Mouse (Mus musculus) limb, embryonic 11.5 days (tissue): Measurements from ENCODE around the gene Tectb. TPM values are rescaled to one million over a fixed set of nuclear protein-coding genes. Genes with fewer than 3 reads are reported as not detected.

Experiments used
- ATAC-seq: fragments of 200-750 bp; cut with Nextera tagmentation; 2 replicates; pipeline ENCODE4 v1.8.0; 2017; ENCODE audit warnings: low read depth; ENCODE audit not compliant: insufficient number of reproducible peaks, low FRiP score, low TSS enrichment
- DNase-seq: peaks from one replicate; pipeline ENCODE4 v3.0.0-alpha.2; 2015; ENCODE audit warnings: low spot score
- H3K27ac ChIP-seq: fragments of 300-500 bp; sonication (generic); replicated peaks from 2 replicates; pipeline ENCODE4 v1.5.1; 2014; ENCODE audit warnings: low read depth, mild to moderate bottlenecking, low read length
- H3K27me3 ChIP-seq: fragments of 300-500 bp; sonication (generic); 2 replicates; pipeline ENCODE4 v1.6.1; 2014; ENCODE audit warnings: mild to moderate bottlenecking, low read length, mixed read lengths; ENCODE audit not compliant: control insufficient read depth, insufficient read depth
- H3K36me3 ChIP-seq: fragments of 300-500 bp; sonication (generic); 2 replicates; pipeline ENCODE4 v1.6.1; 2014; ENCODE audit warnings: mild to moderate bottlenecking, low read length, moderate library complexity, mixed read lengths; ENCODE audit not compliant: control insufficient read depth, insufficient read depth
- H3K4me1 ChIP-seq: fragments of 300-500 bp; sonication (generic); 2 replicates; pipeline ENCODE4 v1.6.1; 2014; ENCODE audit warnings: low read length, mixed read lengths; ENCODE audit not compliant: control insufficient read depth, insufficient read depth
- H3K4me2 ChIP-seq: fragments of 300-500 bp; sonication (generic); 2 replicates; pipeline ENCODE4 v1.6.1; 2014; ENCODE audit warnings: low read depth, mild to moderate bottlenecking, moderate library complexity; ENCODE audit not compliant: severe bottlenecking
- H3K4me3 ChIP-seq: fragments of 300-500 bp; sonication (generic); 2 replicates; pipeline ENCODE4 v1.5.1; 2014; ENCODE audit warnings: low read depth, low read length
- H3K9ac ChIP-seq: fragments of 300-500 bp; sonication (generic); 2 replicates; pipeline ENCODE4 v1.6.1; 2014; ENCODE audit warnings: mild to moderate bottlenecking, low read length
- H3K9me3 ChIP-seq: fragments of 300-500 bp; sonication (generic); 2 replicates; pipeline ENCODE4 v1.6.1; 2016; ENCODE audit warnings: low read length; ENCODE audit not compliant: control insufficient read depth
- WGBS: fragments of 180-500 bp; shearing (Covaris S2); extraction: QIAGEN DNeasy Blood & Tissue Kit; methylation state at CpG from one replicate; pipeline ENCODE4 v1.1.7; 2014; 5-methylcytosine and 5-hydroxymethylcytosine counted together
- polyA plus RNA-seq: library from polyadenylated mRNA; unstranded; fragments of >200 nt; fragmentation: Nextera tagmentation; extraction: Ambion mirVana; gene quantifications from 2 replicates; pipeline ENCODE4 v1.2.1, GENCODE M21; 2014

The Tectb gene
- polyA plus RNA-seq, 1 experiment from 2014 or later: not detected

DNA sequence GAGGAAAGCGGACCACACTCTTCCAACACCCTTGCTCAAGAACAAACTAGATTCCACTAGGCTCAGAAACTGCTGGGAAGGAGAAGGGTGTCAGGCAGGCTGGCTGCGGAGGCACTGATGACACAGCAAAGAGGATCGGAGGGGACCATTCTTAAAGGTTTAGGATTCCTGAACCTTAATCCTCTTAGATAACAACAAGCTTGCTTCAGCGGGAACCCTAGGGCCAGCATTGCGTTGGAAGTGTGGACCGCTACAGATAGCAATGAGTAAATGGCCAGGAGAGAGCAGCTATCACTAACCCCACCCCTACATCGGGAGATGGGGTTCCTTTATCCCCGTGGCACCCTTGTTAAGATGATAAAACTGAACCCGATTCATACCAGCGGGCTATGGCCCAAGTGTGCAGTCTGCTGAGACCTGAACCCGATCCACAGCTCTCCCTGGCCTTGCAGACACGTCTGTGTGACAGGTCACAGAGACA is 38.2 kb downstream of the Tectb start:
- ATAC-seq: no peak
- no peaks in the 10 kb centered on the region for H3K36me3 ChIP-seq
- H3K4me2 ChIP-seq: peak overlapping the region; percentile 40
- no peak overlapping the region for H3K4me3 ChIP-seq
- H3K9ac ChIP-seq: no peak overlapping the region
- H3K9me3 ChIP-seq: no peaks in the 10 kb centered on the region
- no peak for DNase-seq
- no peaks in the 10 kb centered on the region for H3K27me3 ChIP-seq
- 28% methylated on average over 12 of the region's 12 CpGs for WGBS
- H3K27ac ChIP-seq: no peak overlapping the region
- H3K4me1 ChIP-seq: 0 out of 2 replicates have a peak, but pooled peaks cover 4% of the 10 kb centered on the region

DNA sequence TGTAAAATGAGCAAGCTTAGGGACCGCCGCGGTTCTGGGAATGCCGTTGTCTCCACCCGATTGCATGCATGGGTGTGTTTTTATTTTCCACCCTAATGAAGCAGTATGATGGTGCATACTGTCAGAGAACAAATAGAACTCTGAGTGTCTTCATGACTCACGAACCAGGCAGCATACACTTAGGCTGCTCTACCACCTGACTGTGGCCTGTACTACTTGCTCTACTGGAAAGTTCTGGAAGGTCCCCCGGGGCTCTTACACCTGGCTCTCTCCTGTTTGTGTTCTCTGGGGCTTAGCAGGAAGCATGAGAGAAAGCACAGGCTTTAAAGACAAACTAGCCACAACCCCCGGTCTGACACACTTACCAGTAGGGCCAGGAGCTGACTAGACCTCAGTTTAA is 38.8 kb downstream of the Tectb start:
- no peak overlapping the region for H3K9ac ChIP-seq
- ATAC-seq: no peak

DNA sequence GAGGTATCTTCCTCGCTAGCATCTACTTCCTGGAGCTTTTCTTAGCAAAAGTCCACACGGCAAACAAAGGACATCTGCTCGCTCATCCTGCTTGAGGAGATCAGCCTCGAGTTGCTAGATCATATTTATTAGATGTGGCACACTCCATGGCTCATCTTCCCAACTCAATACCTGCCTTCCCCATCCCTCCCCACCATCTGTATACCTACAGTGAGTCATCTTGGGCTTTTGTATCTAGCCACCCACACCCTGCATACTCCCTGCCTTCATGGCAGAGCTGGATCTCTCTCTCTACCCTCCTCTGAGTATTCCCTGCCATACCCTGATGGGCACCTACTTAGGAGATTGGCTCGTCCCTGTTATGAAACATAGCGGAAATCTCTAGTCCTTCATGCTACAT is 40.7 kb downstream of the Tectb start:
- no peak for ATAC-seq
- Histone ChIP-seq H3K27ac (no peak overlapping the region), H3K4me3 (no peak overlapping the region), H3K9ac (no peak overlapping the region), H3K36me3 (no peaks in the 10 kb centered on the region), H3K27me3 (no peaks in the 10 kb centered on the region), H3K4me2 (no peak overlapping the region), H3K9me3 (no peaks in the 10 kb centered on the region), H3K4me1 (0 out of 2 replicates have a peak, but pooled peaks cover 4% of the 10 kb centered on the region)
- DNase-seq: no peak
- WGBS: 94% methylated on average over 6 of the region's 6 CpGs

More for the DNA sequence above, 38.8 kb downstream of the Tectb start:
- Histone ChIP-seq H3K36me3 (no peaks in the 10 kb centered on the region), H3K4me2 (no peak overlapping the region), H3K9me3 (no peaks in the 10 kb centered on the region), H3K4me1 (0 out of 2 replicates have a peak, but pooled peaks cover 4% of the 10 kb centered on the region), H3K4me3 (no peak overlapping the region), H3K27ac (no peak overlapping the region), H3K27me3 (no peaks in the 10 kb centered on the region)
- whole genome bisulfite sequencing: 81% methylated on average over 8 of the region's 8 CpGs
- DNase-seq: no peak

DNA sequence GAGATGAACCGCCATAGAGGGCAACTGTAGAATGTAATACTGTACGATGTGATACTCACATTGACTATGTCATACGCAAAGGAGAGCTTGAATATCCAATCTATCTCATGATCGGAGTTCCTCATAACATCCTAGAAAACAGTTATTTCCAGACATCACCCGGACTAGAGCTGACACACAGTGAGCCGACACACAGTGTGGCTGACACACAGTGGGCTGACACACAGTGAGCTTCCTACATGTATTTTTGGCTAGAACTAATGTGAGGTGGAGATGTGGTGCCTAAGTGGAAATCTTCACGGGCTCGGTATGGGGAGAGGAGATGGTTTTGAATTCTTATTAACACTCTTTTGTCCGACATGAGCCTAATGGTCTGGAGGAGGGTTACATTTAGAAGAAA is 41.7 kb downstream of the Tectb start:
- Histone ChIP-seq H3K9ac (no peak overlapping the region), H3K36me3 (no peaks in the 10 kb centered on the region), H3K4me3 (no peak overlapping the region), H3K4me2 (no peak overlapping the region), H3K4me1 (0 out of 2 replicates have a peak, but pooled peaks cover 4% of the 10 kb centered on the region), H3K27me3 (no peaks in the 10 kb centered on the region), H3K9me3 (no peaks in the 10 kb centered on the region), H3K27ac (no peak overlapping the region)
- ATAC-seq (no peak), DNase-seq (no peak)
- WGBS: 87% methylated on average over 9 of the region's 9 CpGs

- no peaks in the 10 kb centered on the region for H3K9me3 ChIP-seq
- ATAC-seq: no peak
- WGBS: 76% methylated on average over 5 of the region's 5 CpGs
- H3K27ac ChIP-seq: no peak overlapping the region
- no peaks in the 10 kb centered on the region for H3K4me1 ChIP-seq
- DNase-seq: no peak
- no peaks in the 10 kb centered on the region for H3K27me3 ChIP-seq
- H3K4me3 ChIP-seq: no peak overlapping the region
- H3K4me2 ChIP-seq: no peak overlapping the region
- H3K36me3 ChIP-seq: no peaks in the 10 kb centered on the region
- H3K9ac ChIP-seq: no peak overlapping the region
These were observed 46.1 kb downstream of the Tectb start for GRCm38 (mm10) chr19:55226621-55227020.

- Histone ChIP-seq H3K27ac (no peak overlapping the region), H3K36me3 (no peaks in the 10 kb centered on the region), H3K4me2 (no peak overlapping the region), H3K9me3 (no peaks in the 10 kb centered on the region), H3K9ac (no peak overlapping the region), H3K27me3 (no peaks in the 10 kb centered on the region), H3K4me3 (no peak overlapping the region), H3K4me1 (no peaks in the 10 kb centered on the region)
- ATAC-seq: no peak
- no peak for DNase-seq
- 81% methylated on average over 7 of the region's 7 CpGs for WGBS
These were observed 46.6 kb downstream of the Tectb start for GRCm38 (mm10) chr19:55227135-55227534.

GRCm38 (mm10) chr19:55231081-55231480 is 50.5 kb downstream of the Tectb start:
- Histone ChIP-seq H3K27ac (no peak overlapping the region), H3K4me1 (no peaks in the 10 kb centered on the region), H3K9me3 (no peaks in the 10 kb centered on the region), H3K9ac (no peak overlapping the region), H3K4me2 (no peak overlapping the region), H3K27me3 (no peaks in the 10 kb centered on the region), H3K4me3 (no peak overlapping the region), H3K36me3 (no peaks in the 10 kb centered on the region)
- ATAC-seq (no peak), DNase-seq (no peak)
- 87% methylated on average over 10 of the region's 10 CpGs for whole genome bisulfite sequencing

DNA sequence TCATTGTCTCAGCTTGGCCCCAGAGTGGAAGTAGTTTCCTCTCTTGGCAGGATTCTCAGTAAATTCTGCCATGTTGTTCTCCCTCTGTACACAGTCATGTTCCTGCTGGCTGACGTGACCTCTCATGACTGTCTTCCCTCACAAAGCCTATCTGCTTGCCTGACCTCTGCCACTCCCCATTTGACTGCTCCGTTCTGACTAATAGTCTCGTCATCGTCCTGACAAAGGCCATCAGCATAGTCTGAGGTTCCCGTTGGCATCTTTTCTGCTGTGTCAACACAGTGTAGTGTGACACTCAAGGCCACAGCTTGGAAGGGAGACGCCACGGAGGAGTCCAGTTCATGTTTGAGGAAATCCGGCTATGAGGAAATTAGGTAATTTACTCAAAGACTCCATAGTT is 51.6 kb downstream of the Tectb start:
- no peak overlapping the region for H3K9ac ChIP-seq
- no peaks in the 10 kb centered on the region for H3K36me3 ChIP-seq
- H3K4me2 ChIP-seq: no peak overlapping the region
- ATAC-seq (no peak), DNase-seq (no peak)
- no peaks in the 10 kb centered on the region for H3K4me1 ChIP-seq
- no peaks in the 10 kb centered on the region for H3K9me3 ChIP-seq
- no peak overlapping the region for H3K4me3 ChIP-seq
- H3K27me3 ChIP-seq: no peaks in the 10 kb centered on the region
- H3K27ac ChIP-seq: no peak overlapping the region
- WGBS: 81% methylated on average over 8 of the region's 8 CpGs

DNA sequence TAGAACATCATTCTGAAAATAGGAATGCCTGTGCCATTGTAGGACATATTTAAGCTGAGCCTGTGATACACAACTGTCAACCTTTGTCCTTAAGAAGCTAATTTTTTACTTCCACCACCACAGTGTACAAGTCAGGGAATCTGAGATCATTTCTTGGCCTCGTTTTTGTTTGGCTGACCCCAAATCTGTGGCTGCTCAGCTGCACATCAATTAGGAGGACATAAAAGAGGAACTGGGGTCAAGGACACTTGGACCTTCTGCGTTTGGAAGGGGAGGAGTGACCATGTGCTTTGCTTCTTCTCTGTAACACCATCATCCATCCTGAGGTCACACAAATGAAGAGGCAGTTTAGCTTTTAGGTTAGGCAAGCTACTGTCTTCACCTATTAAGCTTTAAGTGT is 55.5 kb downstream of the Tectb start:
- no peaks in the 10 kb centered on the region for H3K4me1 ChIP-seq
- WGBS: 31% methylated on average over 2 of the region's 2 CpGs
- H3K27me3 ChIP-seq: no peaks in the 10 kb centered on the region
- no peaks in the 10 kb centered on the region for H3K36me3 ChIP-seq
- no peak overlapping the region for H3K27ac ChIP-seq
- H3K9ac ChIP-seq: no peak overlapping the region
- H3K4me2 ChIP-seq: no peak overlapping the region
- ATAC-seq (no peak), DNase-seq (no peak)
- no peak overlapping the region for H3K4me3 ChIP-seq
- H3K9me3 ChIP-seq: no peaks in the 10 kb centered on the region
